Mouse (Mus musculus): ENCODE data around the gene Tdg.

The Tdg gene

DNA sequence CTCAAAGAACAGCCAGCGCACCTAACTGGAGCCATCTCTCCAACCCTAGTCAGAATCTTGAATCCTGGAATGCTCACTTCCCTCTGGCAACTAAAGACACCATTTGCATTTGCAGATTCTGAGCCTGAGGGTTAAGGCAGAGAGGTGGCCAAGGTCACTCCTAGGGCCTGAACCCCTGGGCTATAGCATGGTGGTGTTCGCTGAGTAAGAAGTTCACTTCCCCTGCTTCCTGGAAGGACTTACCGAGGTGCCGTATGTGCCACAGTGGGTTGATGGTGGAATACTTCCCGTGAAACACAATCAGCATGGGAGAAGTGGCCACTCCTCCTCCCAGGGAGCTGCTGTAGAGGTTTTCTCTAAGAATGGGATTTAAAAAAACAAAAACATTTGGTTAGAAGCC is 23.0 kb downstream of the Tdg start:
- no peak overlapping the region for H3K4me3 ChIP-seq (replicated peaks; ENCODE audit: low read length)
- no peaks in the 10 kb centered on the region for H3K27me3 ChIP-seq (ENCODE audit: insufficient read depth, low read length)
- H3K36me3 ChIP-seq (ENCODE audit: insufficient read depth, low read length), result peaks cover 22% of the 10 kb centered on the region
- no peak for TF ChIP-seq NANOG (IDR thresholded peaks at IDR 0.05; ENCODE audit: borderline replicate concordance, low read length)
- no peak for TF ChIP-seq CTCF (conservative IDR thresholded peaks at IDR 0.05; ENCODE audit: low read length)
- TF ChIP-seq POU5F1 (IDR thresholded peaks at IDR 0.05; ENCODE audit: borderline replicate concordance, low read length), result no peak
- no peaks in the 10 kb centered on the region for H3K9me3 ChIP-seq (ENCODE audit: low read length)
- peaks cover 39% of the 10 kb centered on the region for H3K4me1 ChIP-seq (replicated peaks; ENCODE audit: low read depth, low read length)

DNA sequence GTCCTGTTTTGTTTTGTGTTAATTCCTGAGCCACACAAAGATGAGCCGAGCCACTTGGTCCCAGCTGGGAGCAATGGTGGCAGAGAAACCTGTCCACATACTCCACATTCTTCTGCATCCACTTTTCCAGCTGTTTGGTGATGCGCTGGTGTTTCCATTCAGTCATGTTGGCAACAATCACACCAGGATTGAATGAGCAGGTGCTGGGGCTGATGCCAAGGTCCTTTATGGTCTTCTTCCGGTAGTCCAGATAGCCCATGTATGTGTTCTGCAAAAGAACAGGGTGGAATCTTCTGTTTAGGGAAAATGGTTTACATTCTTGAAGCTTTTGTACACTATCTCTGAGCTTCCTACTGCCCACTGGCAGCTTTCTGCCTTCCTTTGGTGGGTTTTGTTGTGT is 25.0 kb downstream of the Tdg start:
- H3K4me1 ChIP-seq (replicated peaks; ENCODE audit: low read depth, low read length), result peaks cover 39% of the 10 kb centered on the region
- TF ChIP-seq POU5F1 (IDR thresholded peaks at IDR 0.05; ENCODE audit: borderline replicate concordance, low read length), result no peak
- TF ChIP-seq NANOG (IDR thresholded peaks at IDR 0.05; ENCODE audit: borderline replicate concordance, low read length), result no peak
- no peak for TF ChIP-seq CTCF (conservative IDR thresholded peaks at IDR 0.05; ENCODE audit: low read length)
- peaks cover 19% of the 10 kb centered on the region for H3K36me3 ChIP-seq (ENCODE audit: insufficient read depth, low read length)
- H3K9me3 ChIP-seq (ENCODE audit: low read length), result no peaks in the 10 kb centered on the region
- no peak overlapping the region for H3K4me3 ChIP-seq (replicated peaks; ENCODE audit: low read length)
- H3K27me3 ChIP-seq (ENCODE audit: insufficient read depth, low read length), result no peaks in the 10 kb centered on the region

DNA sequence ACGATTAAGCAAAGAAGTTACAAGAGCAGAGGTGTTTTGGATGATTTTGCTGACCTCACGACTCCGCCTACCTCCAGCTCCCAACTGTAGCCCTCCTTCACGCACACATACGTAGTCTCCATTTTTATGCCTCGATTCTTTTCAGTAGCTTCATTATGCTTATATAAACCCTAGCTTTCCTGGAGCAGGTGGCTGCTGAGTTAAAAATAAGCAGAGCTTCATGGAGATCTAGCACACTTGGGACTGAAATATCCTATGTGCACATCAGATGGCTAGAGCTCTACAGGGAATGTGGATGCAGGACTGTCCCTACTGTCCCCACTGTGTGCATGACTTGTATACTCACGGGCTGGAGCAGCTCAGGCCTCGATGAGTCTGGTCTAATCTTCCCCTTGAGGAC is 32.2 kb downstream of the Tdg start:
- Histone ChIP-seq H3K27me3 (ENCODE audit: insufficient read depth, low read length) (no peaks in the 10 kb centered on the region), H3K36me3 (ENCODE audit: insufficient read depth, low read length) (no peaks in the 10 kb centered on the region), H3K4me3 (replicated peaks; ENCODE audit: low read length) (no peak overlapping the region), H3K9me3 (ENCODE audit: low read length) (no peaks in the 10 kb centered on the region), H3K4me1 (replicated peaks; ENCODE audit: low read depth, low read length) (no peaks in the 10 kb centered on the region)
- no peak for TF ChIP-seq POU5F1 (IDR thresholded peaks at IDR 0.05; ENCODE audit: borderline replicate concordance, low read length)
- TF ChIP-seq NANOG (IDR thresholded peaks at IDR 0.05; ENCODE audit: borderline replicate concordance, low read length), result no peak
- no peak for TF ChIP-seq CTCF (conservative IDR thresholded peaks at IDR 0.05; ENCODE audit: low read length)

- no peaks in the 10 kb centered on the region for H3K27me3 ChIP-seq (ENCODE audit: insufficient read depth, low read length)
- TF ChIP-seq NANOG (IDR thresholded peaks at IDR 0.05; ENCODE audit: borderline replicate concordance, low read length) (no peak), POU5F1 (IDR thresholded peaks at IDR 0.05; ENCODE audit: borderline replicate concordance, low read length) (no peak), CTCF (conservative IDR thresholded peaks at IDR 0.05; ENCODE audit: low read length) (no peak)
Observed at GRCm38 (mm10) chr10:82662267-82662990, 32.8 kb downstream of the Tdg start.

GRCm38 (mm10) chr10:82663289-82663688 is 33.7 kb downstream of the Tdg start:
- Histone ChIP-seq H3K4me1 (replicated peaks; ENCODE audit: low read depth, low read length) (no peaks in the 10 kb centered on the region), H3K4me3 (replicated peaks; ENCODE audit: low read length) (no peak overlapping the region), H3K36me3 (ENCODE audit: insufficient read depth, low read length) (no peaks in the 10 kb centered on the region), H3K27me3 (ENCODE audit: insufficient read depth, low read length) (no peaks in the 10 kb centered on the region), H3K9me3 (ENCODE audit: low read length) (no peaks in the 10 kb centered on the region)
- no peak for TF ChIP-seq POU5F1 (IDR thresholded peaks at IDR 0.05; ENCODE audit: borderline replicate concordance, low read length)
- TF ChIP-seq NANOG (IDR thresholded peaks at IDR 0.05; ENCODE audit: borderline replicate concordance, low read length), result no peak
- TF ChIP-seq CTCF (conservative IDR thresholded peaks at IDR 0.05; ENCODE audit: low read length), result no peak

More at GRCm38 (mm10) chr10:82662267-82662990, 32.8 kb downstream of the Tdg start:
- Histone ChIP-seq H3K36me3 (ENCODE audit: insufficient read depth, low read length) (no peaks in the 10 kb centered on the region), H3K4me3 (replicated peaks; ENCODE audit: low read length) (no peak overlapping the region), H3K9me3 (ENCODE audit: low read length) (no peaks in the 10 kb centered on the region), H3K4me1 (replicated peaks; ENCODE audit: low read depth, low read length) (no peaks in the 10 kb centered on the region)

DNA sequence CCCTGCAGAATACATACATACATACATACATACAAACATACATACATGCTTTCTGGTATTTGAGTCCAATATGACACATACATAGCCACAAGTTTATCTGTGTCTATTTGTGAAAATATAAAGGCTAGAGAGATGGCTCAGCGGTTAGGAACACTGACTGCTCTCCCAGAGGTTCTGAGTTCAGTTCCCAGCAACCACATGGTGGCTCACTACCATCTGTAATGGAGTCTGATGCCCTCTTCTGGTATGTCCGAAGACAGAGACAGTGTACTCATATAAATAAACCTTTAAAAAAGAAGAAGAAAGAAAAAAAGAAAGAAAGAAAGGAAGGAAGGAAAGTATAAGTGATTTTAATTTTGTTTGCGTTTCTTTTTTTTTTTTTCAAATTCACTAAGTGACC is 36.3 kb downstream of the Tdg start:
- H3K36me3 ChIP-seq (ENCODE audit: insufficient read depth, low read length), result no peaks in the 10 kb centered on the region
- TF ChIP-seq POU5F1 (IDR thresholded peaks at IDR 0.05; ENCODE audit: borderline replicate concordance, low read length), result no peak
- TF ChIP-seq CTCF (conservative IDR thresholded peaks at IDR 0.05; ENCODE audit: low read length), result no peak
- no peak for TF ChIP-seq NANOG (IDR thresholded peaks at IDR 0.05; ENCODE audit: borderline replicate concordance, low read length)
- H3K4me1 ChIP-seq (replicated peaks; ENCODE audit: low read depth, low read length), result no peaks in the 10 kb centered on the region
- no peaks in the 10 kb centered on the region for H3K27me3 ChIP-seq (ENCODE audit: insufficient read depth, low read length)
- no peaks in the 10 kb centered on the region for H3K9me3 ChIP-seq (ENCODE audit: low read length)
- H3K4me3 ChIP-seq (replicated peaks; ENCODE audit: low read length), result no peak overlapping the region

DNA sequence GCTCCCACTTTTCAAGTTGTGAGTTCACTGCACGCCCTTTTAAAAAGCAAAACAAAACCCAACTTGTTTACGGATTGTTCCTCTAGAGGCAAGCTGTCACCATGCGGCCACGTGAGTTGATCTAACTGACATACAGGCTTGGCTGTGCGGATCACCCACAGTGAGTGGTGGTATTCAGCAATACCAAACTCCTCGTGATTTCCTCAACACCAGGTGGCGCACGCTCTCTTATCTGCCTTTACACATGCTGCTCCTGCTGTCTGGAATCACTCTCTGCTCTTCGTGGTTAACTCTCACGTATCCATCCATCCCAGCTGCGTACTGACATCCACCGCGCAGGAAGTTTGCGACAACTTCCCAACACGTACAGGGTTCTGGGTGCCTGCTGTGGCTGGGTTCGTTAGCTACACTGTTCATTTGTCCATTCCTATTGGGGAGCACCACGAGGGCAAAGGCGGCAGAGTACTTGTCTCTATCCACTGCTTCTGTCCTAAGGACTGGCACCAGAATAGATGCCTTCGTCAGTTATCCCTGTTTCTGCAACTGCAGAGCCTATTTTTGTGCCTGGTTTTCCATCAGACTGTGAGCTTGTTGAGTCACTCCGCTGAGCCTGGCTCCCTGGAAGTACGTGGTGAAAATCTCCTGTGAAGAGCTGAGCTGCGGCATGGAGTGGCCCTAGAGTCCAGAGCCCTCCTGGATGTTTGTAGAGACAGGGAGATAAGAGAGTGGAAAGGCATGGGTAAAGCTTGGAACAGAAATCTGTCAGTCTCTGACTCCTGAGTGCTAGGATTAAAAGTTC is 37.0 kb downstream of the Tdg start:
- H3K4me1 ChIP-seq (replicated peaks; ENCODE audit: low read depth, low read length), result no peaks in the 10 kb centered on the region
- peak overlapping the region; percentile 35; the same call in 1 of the 2 replicates for H3K4me3 ChIP-seq (replicated peaks; ENCODE audit: low read length)
- no peaks in the 10 kb centered on the region for H3K9me3 ChIP-seq (ENCODE audit: low read length)
- H3K27me3 ChIP-seq (ENCODE audit: insufficient read depth, low read length), result no peaks in the 10 kb centered on the region
- no peaks in the 10 kb centered on the region for H3K36me3 ChIP-seq (ENCODE audit: insufficient read depth, low read length)
- no peak for TF ChIP-seq NANOG (IDR thresholded peaks at IDR 0.05; ENCODE audit: borderline replicate concordance, low read length)
- TF ChIP-seq POU5F1 (IDR thresholded peaks at IDR 0.05; ENCODE audit: borderline replicate concordance, low read length), result no peak
- peak; percentile 35 for TF ChIP-seq CTCF (conservative IDR thresholded peaks at IDR 0.05; ENCODE audit: low read length)

- H3K27me3 ChIP-seq (ENCODE audit: insufficient read depth, low read length), result no peaks in the 10 kb centered on the region
- no peak overlapping the region for H3K4me3 ChIP-seq (replicated peaks; ENCODE audit: low read length)
- no peaks in the 10 kb centered on the region for H3K36me3 ChIP-seq (ENCODE audit: insufficient read depth, low read length)
- no peak for TF ChIP-seq NANOG (IDR thresholded peaks at IDR 0.05; ENCODE audit: borderline replicate concordance, low read length)
- TF ChIP-seq CTCF (conservative IDR thresholded peaks at IDR 0.05; ENCODE audit: low read length), result no peak
- no peak for TF ChIP-seq POU5F1 (IDR thresholded peaks at IDR 0.05; ENCODE audit: borderline replicate concordance, low read length)
- H3K4me1 ChIP-seq (replicated peaks; ENCODE audit: low read depth, low read length), result no peaks in the 10 kb centered on the region
- no peaks in the 10 kb centered on the region for H3K9me3 ChIP-seq (ENCODE audit: low read length)
Observed at GRCm38 (mm10) chr10:82670205-82670604, 40.6 kb downstream of the Tdg start.
